Mouse (Mus musculus): Measurements from ENCODE around the gene Pcyox1.

GRCm38 (mm10) chr6:86393187-86393586, 3.8 kb downstream of the Pcyox1 start:
- TF ChIP-seq CTCF (IDR thresholded peaks at IDR 0.05; ENCODE audit: control insufficient read depth, insufficient read depth, insufficient read length) (no peak), MAX (IDR thresholded peaks at IDR 0.05) (no peak), USF1 (IDR thresholded peaks at IDR 0.05; ENCODE audit: low read depth) (no peak), FOSL1 (IDR thresholded peaks at IDR 0.05; ENCODE audit: insufficient read depth, low read length, poor library complexity, severe bottlenecking) (no peak), MYOG (IDR thresholded peaks at IDR 0.05; ENCODE audit: control insufficient read depth, extremely low read depth, insufficient read length) (no peak), CEBPB (IDR thresholded peaks at IDR 0.05; ENCODE audit: low read depth) (no peak), MYOD1 (IDR thresholded peaks at IDR 0.05; ENCODE audit: control insufficient read depth, insufficient read length, low read depth) (no peak)
